Mouse (Mus musculus): ENCODE data around the gene Drd3.

- TF ChIP-seq CTCF (IDR thresholded peaks at IDR 0.05; ENCODE audit: low read depth, low read length) = no peak
- TF ChIP-seq EP300 (IDR thresholded peaks at IDR 0.05; ENCODE audit: insufficient read depth, low read depth, low read length) = no peak
Measured at GRCm38 (mm10) chr16:43802466-43802865, 48.6 kb downstream of the Drd3 start.
